Mouse (Mus musculus): ENCODE measurements around the gene Csmd2. TPM values are rescaled to one million over a fixed set of nuclear protein-coding genes. Genes with fewer than 3 reads are reported as not detected.

Gene Csmd2
- polyA plus RNA-seq, 1 experiment from 2014 or later = 1.9 TPM

GRCm38 (mm10) chr4:128615761-128616160 is 628.1 kb downstream of the Csmd2 start:
- Histone ChIP-seq H3K4me2 (replicated peaks; ENCODE audit: low read depth, low read length) (no peak overlapping the region), H3K9ac (ENCODE audit: low read depth, low read length) (no peak overlapping the region), H3K27me3 (ENCODE audit: control insufficient read depth, insufficient read depth, low read length) (no peaks in the 10 kb centered on the region), H3K4me3 (ENCODE audit: low read depth, low read length) (no peak overlapping the region), H3K36me3 (ENCODE audit: control insufficient read depth, insufficient read depth, low read length) (no peaks in the 10 kb centered on the region), H3K27ac (ENCODE audit: low read depth, low read length) (no peak overlapping the region), H3K9me3 (ENCODE audit: control insufficient read depth, low read length) (no peaks in the 10 kb centered on the region), H3K4me1 (replicated peaks; ENCODE audit: control insufficient read depth, insufficient read depth, low read length) (no peaks in the 10 kb centered on the region)
- WGBS = 86% methylated on average over 14 of the region's 14 CpGs
- ATAC-seq (ENCODE audit: low FRiP score) (no peak), DNase-seq (ENCODE audit: low spot score) (no peak)

Other genes with a start within 250 kb of the Csmd2 start
- gene CK137956, start 16.9 kb upstream of the Csmd2 start, polyA plus RNA-seq (2014; fragmentation: Nextera tagmentation; extraction: Ambion mirVana) = 0.94 and 1.5 TPM in 2 replicates